Mouse (Mus musculus): Measurements from ENCODE around the gene F2r.
A peak's percentile ranks its signal among the peaks of the same experiment; 100 is the strongest.

The F2r gene

GRCm38 (mm10) chr13:95592860-95593259 lies 25.4 kb downstream of the F2r start:
- DNase-seq (ENCODE audit: low spot score in 2 of 2): no peak

GRCm38 (mm10) chr13:95591606-95592005 lies 26.7 kb downstream of the F2r start:
- no peak for DNase-seq (ENCODE audit: low spot score in 2 of 2)

GRCm38 (mm10) chr13:95587628-95588027 lies 30.7 kb downstream of the F2r start:
- DNase-seq (ENCODE audit: low spot score in 2 of 2): no peak

- DNase-seq (ENCODE audit: low spot score in 2 of 2): no peak
Observed at GRCm38 (mm10) chr13:95584898-95585297, 33.4 kb downstream of the F2r start.

GRCm38 (mm10) chr13:95583237-95584189 lies 34.8 kb downstream of the F2r start:
- no peak for DNase-seq (ENCODE audit: low spot score in 2 of 2)

- DNase-seq (ENCODE audit: low spot score in 2 of 2): no peak
Observed at GRCm38 (mm10) chr13:95581850-95582249, 36.4 kb downstream of the F2r start.

- DNase-seq (ENCODE audit: low spot score in 2 of 2): no peak
Observed at GRCm38 (mm10) chr13:95578016-95578697, 40.1 kb downstream of the F2r start.

- DNase-seq (ENCODE audit: low spot score in 2 of 2): no peak
Observed at GRCm38 (mm10) chr13:95570877-95571276, 47.4 kb downstream of the F2r start.

GRCm38 (mm10) chr13:95569326-95569725 lies 49.0 kb downstream of the F2r start:
- no peak for DNase-seq (ENCODE audit: low spot score in 2 of 2)

- DNase-seq (ENCODE audit: low spot score in 2 of 2): no peak
Observed at GRCm38 (mm10) chr13:95568336-95568735, 50.0 kb downstream of the F2r start.

- no peak for DNase-seq (ENCODE audit: low spot score in 2 of 2)
Observed at GRCm38 (mm10) chr13:95566841-95567551, 51.3 kb downstream of the F2r start.

GRCm38 (mm10) chr13:95563693-95564092 lies 54.6 kb downstream of the F2r start:
- DNase-seq (ENCODE audit: low spot score in 2 of 2): peak in 1 of 2 experiments; percentile 56

- no peak for DNase-seq (ENCODE audit: low spot score in 2 of 2)
Observed at GRCm38 (mm10) chr13:95563066-95563610, 55.1 kb downstream of the F2r start.

- DNase-seq (ENCODE audit: low spot score in 2 of 2): no peak
Observed at GRCm38 (mm10) chr13:95557326-95557725, 61.0 kb downstream of the F2r start.

GRCm38 (mm10) chr13:95553885-95554492 lies 64.3 kb downstream of the F2r start:
- no peak for DNase-seq (ENCODE audit: low spot score in 2 of 2)
